Mouse (Mus musculus): ENCODE results near the gene Dync1li1. TPM values are rescaled to one million over a fixed set of nuclear protein-coding genes. Genes with fewer than 3 reads are reported as not detected.
A peak's percentile ranks its signal among the peaks of the same experiment; 100 is the strongest.

Gene Dync1li1
- polyA plus RNA-seq, 1 experiment, result 18.7 TPM

GRCm38 (mm10) chr9:114736442-114736841, 47.9 kb downstream of the Dync1li1 start:
- Histone ChIP-seq H3K4me3 (ENCODE audit: low read depth, low read length) (no peak overlapping the region), H3K27ac (ENCODE audit: insufficient read depth, low read depth, low read length) (no peak overlapping the region), H3K27me3 (ENCODE audit: control insufficient read depth, insufficient read depth, low read length) (no peaks in the 10 kb centered on the region), H3K4me1 (ENCODE audit: control insufficient read depth, insufficient read depth, insufficient read length, low read length) (peaks cover 7% of the 10 kb centered on the region; the same call in 1 of the 2 replicates), H3K36me3 (ENCODE audit: control insufficient read depth, insufficient read depth, low read length) (peaks cover 22% of the 10 kb centered on the region)
- TF ChIP-seq CTCF (IDR thresholded peaks at IDR 0.05; ENCODE audit: extremely low read depth, insufficient read length, insufficient replicate concordance, low read depth, low read length) (no peak), POLR2A (IDR thresholded peaks at IDR 0.05; ENCODE audit: low read depth, low read length) (no peak)
- WGBS, result 75% methylated on average over 11 of the region's 11 CpGs

GRCm38 (mm10) chr9:114740336-114740735, 51.7 kb downstream of the Dync1li1 start:
- no peak overlapping the region for H3K27ac ChIP-seq (ENCODE audit: insufficient read depth, low read depth, low read length)
- WGBS, result 81% methylated on average over 9 of the region's 9 CpGs
- TF ChIP-seq CTCF (IDR thresholded peaks at IDR 0.05; ENCODE audit: extremely low read depth, insufficient read length, insufficient replicate concordance, low read depth, low read length) (no peak), POLR2A (IDR thresholded peaks at IDR 0.05; ENCODE audit: low read depth, low read length) (no peak)
- peaks cover 2% of the 10 kb centered on the region; the same call in 1 of the 2 replicates for H3K4me1 ChIP-seq (ENCODE audit: control insufficient read depth, insufficient read depth, insufficient read length, low read length)
- H3K27me3 ChIP-seq (ENCODE audit: control insufficient read depth, insufficient read depth, low read length), result no peaks in the 10 kb centered on the region
- no peak overlapping the region for H3K4me3 ChIP-seq (ENCODE audit: low read depth, low read length)
- peaks cover 39% of the 10 kb centered on the region for H3K36me3 ChIP-seq (ENCODE audit: control insufficient read depth, insufficient read depth, low read length)

GRCm38 (mm10) chr9:114742731-114743130, 54.1 kb downstream of the Dync1li1 start:
- TF ChIP-seq CTCF (IDR thresholded peaks at IDR 0.05; ENCODE audit: extremely low read depth, insufficient read length, insufficient replicate concordance, low read depth, low read length) (no peak), POLR2A (IDR thresholded peaks at IDR 0.05; ENCODE audit: low read depth, low read length) (no peak)
- 48% methylated on average over 2 of the region's 2 CpGs for WGBS
- no peaks in the 10 kb centered on the region for H3K4me1 ChIP-seq (ENCODE audit: control insufficient read depth, insufficient read depth, insufficient read length, low read length)
- no peak overlapping the region for H3K4me3 ChIP-seq (ENCODE audit: low read depth, low read length)
- H3K27me3 ChIP-seq (ENCODE audit: control insufficient read depth, insufficient read depth, low read length), result no peaks in the 10 kb centered on the region
- H3K36me3 ChIP-seq (ENCODE audit: control insufficient read depth, insufficient read depth, low read length), result peaks cover 54% of the 10 kb centered on the region
- peak overlapping the region; percentile 26; the same call in 1 of the 2 replicates for H3K27ac ChIP-seq (ENCODE audit: insufficient read depth, low read depth, low read length)

- Histone ChIP-seq H3K27ac (ENCODE audit: insufficient read depth, low read depth, low read length) (no peak overlapping the region), H3K36me3 (ENCODE audit: control insufficient read depth, insufficient read depth, low read length) (peaks cover 53% of the 10 kb centered on the region), H3K4me1 (ENCODE audit: control insufficient read depth, insufficient read depth, insufficient read length, low read length) (no peaks in the 10 kb centered on the region), H3K27me3 (ENCODE audit: control insufficient read depth, insufficient read depth, low read length) (no peaks in the 10 kb centered on the region), H3K4me3 (ENCODE audit: low read depth, low read length) (no peak overlapping the region)
- WGBS, result 61% methylated on average over 4 of the region's 4 CpGs
- TF ChIP-seq CTCF (IDR thresholded peaks at IDR 0.05; ENCODE audit: extremely low read depth, insufficient read length, insufficient replicate concordance, low read depth, low read length) (no peak), POLR2A (IDR thresholded peaks at IDR 0.05; ENCODE audit: low read depth, low read length) (no peak)
These were observed 56.6 kb downstream of the Dync1li1 start for GRCm38 (mm10) chr9:114745163-114745562.

- Histone ChIP-seq H3K36me3 (ENCODE audit: control insufficient read depth, insufficient read depth, low read length) (peaks cover 51% of the 10 kb centered on the region), H3K27me3 (ENCODE audit: control insufficient read depth, insufficient read depth, low read length) (no peaks in the 10 kb centered on the region), H3K4me1 (ENCODE audit: control insufficient read depth, insufficient read depth, insufficient read length, low read length) (no peaks in the 10 kb centered on the region), H3K27ac (ENCODE audit: insufficient read depth, low read depth, low read length) (no peak overlapping the region), H3K4me3 (ENCODE audit: low read depth, low read length) (no peak overlapping the region)
- TF ChIP-seq POLR2A (IDR thresholded peaks at IDR 0.05; ENCODE audit: low read depth, low read length), result no peak
- TF ChIP-seq CTCF (IDR thresholded peaks at IDR 0.05; ENCODE audit: extremely low read depth, insufficient read length, insufficient replicate concordance, low read depth, low read length), result no peak
- WGBS, result 82% methylated on average over 4 of the region's 4 CpGs
These were observed 57.1 kb downstream of the Dync1li1 start for GRCm38 (mm10) chr9:114745654-114746053.

- no peaks in the 10 kb centered on the region for H3K4me1 ChIP-seq (ENCODE audit: control insufficient read depth, insufficient read depth, insufficient read length, low read length)
- TF ChIP-seq POLR2A (IDR thresholded peaks at IDR 0.05; ENCODE audit: low read depth, low read length), result no peak
- TF ChIP-seq CTCF (IDR thresholded peaks at IDR 0.05; ENCODE audit: extremely low read depth, insufficient read length, insufficient replicate concordance, low read depth, low read length), result no peak
- 87% methylated on average over 10 of the region's 10 CpGs for WGBS
- no peak overlapping the region for H3K27ac ChIP-seq (ENCODE audit: insufficient read depth, low read depth, low read length)
- no peaks in the 10 kb centered on the region for H3K27me3 ChIP-seq (ENCODE audit: control insufficient read depth, insufficient read depth, low read length)
- no peak overlapping the region for H3K4me3 ChIP-seq (ENCODE audit: low read depth, low read length)
- peaks cover 51% of the 10 kb centered on the region for H3K36me3 ChIP-seq (ENCODE audit: control insufficient read depth, insufficient read depth, low read length)
These were observed 58.4 kb downstream of the Dync1li1 start for GRCm38 (mm10) chr9:114747012-114747411.

- 91% methylated on average over 12 of the region's 12 CpGs for WGBS
- Histone ChIP-seq H3K4me3 (ENCODE audit: low read depth, low read length) (no peak overlapping the region), H3K36me3 (ENCODE audit: control insufficient read depth, insufficient read depth, low read length) (peaks cover 48% of the 10 kb centered on the region), H3K27me3 (ENCODE audit: control insufficient read depth, insufficient read depth, low read length) (no peaks in the 10 kb centered on the region), H3K27ac (ENCODE audit: insufficient read depth, low read depth, low read length) (no peak overlapping the region), H3K4me1 (ENCODE audit: control insufficient read depth, insufficient read depth, insufficient read length, low read length) (no peaks in the 10 kb centered on the region)
- no peak for TF ChIP-seq POLR2A (IDR thresholded peaks at IDR 0.05; ENCODE audit: low read depth, low read length)
- TF ChIP-seq CTCF (IDR thresholded peaks at IDR 0.05; ENCODE audit: extremely low read depth, insufficient read length, insufficient replicate concordance, low read depth, low read length), result no peak
These were observed 58.9 kb downstream of the Dync1li1 start for GRCm38 (mm10) chr9:114747466-114747865.
